Mouse (Mus musculus): Measurements from ENCODE around the gene Hps6. TPM values are rescaled to one million over a fixed set of nuclear protein-coding genes. Genes with fewer than 3 reads are reported as not detected.

The Hps6 gene
- polyA plus RNA-seq (2017; shearing (Covaris generic)), result 12.4 TPM

DNA sequence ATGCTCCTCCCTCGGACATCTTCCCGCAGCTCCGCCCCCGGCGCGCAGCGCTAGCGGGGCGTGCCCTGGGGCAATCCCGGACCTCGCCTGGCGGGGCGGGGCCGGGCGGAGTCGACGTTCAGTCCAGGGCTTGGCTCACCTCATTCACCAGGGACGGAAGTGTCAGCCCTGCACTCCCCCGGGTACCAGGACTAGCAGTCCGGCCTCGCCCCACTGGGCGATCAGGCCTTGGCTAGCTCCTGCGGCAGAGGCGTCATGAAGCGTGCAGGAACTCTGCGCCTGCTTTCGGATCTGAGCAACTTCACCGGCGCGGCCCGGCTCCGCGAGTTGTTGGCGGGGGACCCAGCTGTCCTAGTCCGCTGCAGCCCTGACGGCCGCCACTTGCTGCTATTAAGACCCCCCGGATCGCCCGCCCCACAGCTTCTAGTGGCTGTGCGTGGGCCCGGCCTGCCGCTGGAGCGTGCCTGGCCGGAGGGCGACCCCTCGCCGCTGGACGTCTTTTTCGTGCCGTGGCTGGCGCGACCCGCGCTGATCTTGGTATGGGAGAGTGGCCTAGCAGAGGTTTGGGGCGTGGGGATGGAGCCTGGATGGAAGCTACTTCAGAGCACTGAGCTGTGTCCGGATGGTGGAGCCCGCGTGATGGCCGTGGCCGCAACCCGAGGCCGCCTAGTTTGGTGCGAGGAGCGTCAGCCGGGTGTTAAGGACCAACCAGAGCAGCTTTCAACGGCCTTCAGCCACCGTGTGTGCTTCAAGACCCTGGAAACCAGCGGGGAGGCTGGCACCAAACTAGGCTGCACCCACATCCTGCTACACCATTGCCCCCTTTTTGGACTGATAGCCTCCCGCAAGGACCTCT lies at the start of gene Hps6:
Gene Hps6 (plus strand): TSS at position 138 of the 856 bp plus-strand sequence.

DNA sequence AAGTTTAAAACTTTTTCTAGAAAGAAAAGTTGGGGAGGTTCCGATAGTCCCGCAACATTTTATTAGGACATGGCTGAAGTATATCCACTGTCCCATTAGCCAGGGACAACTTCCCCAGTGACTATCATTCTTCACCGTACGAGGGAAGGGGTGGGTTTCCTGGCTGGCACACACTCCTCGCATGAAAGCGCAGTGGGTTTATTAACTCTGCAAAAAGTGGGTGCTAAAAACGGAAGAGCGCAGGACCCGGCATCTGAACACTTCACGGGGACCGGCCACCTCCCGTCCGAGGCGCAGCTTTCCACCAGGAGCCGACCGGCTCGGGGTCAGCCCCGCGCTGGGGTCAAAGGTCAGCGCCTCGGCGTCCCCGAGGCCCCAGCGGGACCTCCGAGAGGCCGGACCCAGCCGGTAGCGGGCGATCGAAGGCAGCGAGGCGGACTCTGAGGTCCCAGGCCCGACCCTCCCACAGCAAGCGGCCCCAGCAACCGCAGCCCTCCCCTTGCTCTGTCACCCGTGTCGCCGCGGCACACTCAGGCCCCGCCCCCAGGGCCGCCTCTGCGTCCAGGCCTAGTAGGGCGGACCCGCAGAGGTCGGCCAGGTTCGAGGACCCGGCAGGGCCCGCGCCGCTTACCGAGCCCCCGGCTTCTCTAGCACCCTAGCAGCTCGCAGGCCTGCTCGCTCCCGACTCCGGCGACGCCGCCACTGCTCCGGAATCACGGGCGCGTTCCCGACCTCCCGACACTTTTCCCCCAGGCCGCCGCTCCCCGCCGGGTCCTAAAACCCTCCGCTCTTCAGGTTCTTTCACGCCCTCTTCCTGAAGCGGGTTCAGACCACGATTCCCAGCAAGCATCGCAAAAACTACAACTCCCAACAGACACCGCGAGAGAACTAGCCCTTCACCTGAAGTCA lies 5.3 kb upstream of the Hps6 start, which contains the start of gene Armh3:
Gene Armh3 (minus strand): TSS at position 704 of the 909 bp plus-strand sequence.

DNA sequence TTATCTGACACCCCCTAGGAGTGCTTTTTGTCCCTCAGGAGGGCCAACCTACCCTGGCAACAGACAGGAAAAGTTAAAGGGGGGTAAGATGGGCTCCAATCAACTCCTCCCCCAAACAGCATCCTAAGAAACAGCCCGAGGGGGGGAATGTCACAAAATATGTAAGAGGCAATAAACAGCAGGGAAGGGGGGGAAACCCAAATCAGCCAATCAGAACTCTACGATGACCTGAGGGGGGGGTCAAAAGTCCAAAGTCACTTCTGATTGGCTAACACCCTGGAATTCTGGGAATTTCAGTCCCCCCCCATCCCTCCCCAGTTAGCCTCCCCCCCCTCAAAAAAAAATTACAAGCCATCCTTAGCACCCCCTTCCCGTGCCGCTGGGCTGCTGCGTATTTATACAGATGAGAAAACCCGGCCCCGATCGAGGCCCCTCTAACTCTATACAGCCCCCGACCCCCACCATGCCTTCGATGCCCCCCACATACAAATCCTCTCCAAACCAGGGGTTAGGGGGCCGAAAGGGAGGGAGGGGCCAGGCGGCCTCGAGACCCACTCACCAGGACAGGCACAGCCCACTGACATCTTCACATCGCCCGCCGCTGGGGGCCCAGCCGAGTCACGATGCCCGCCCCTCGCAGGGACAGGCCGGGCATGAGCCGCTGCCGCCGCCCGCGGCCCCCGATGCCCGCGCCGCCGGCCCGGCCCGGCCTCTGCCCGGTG lies 41.1 kb downstream of the Hps6 start, which contains the start of gene Pprc1:
Gene Pprc1 (plus strand): TSS at position 616 of the 722 bp plus-strand sequence.

DNA sequence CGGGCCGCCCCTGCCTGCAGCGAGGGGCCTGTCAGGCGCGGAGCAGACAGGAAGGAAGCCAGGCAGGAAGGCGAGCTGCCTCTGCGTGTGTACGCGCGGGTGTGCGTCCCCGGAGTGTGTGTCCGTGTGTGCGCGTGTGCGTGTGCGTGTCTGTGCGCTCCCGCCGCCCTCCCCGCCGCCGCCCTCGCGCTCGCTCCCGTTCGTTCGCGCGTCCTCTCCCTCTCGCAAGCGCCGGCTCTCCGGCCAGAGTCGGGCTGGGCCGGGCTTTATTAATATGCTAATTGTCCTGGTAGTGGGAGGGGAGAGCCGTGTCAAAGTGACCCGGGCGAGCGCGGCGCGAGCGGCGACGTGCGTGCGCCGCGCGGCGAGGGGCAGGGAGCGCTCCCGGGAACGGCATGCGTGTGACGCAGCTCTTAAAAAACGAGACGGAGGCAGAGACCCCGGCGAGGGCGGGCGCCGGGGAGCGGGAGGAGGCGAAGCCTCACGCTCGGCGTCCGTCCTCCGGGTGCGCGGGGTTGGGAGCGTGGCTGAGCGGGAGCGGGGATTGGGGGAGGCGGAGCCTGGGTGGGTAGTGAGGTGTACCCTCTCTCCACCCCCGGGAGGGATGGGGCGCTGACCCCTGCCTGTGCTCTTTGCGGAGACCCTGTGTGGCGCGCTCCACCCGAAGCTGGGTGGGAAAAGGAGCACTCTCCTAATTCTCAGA lies 41.8 kb downstream of the Hps6 start, which contains the start of gene Ldb1:
Gene Ldb1 (minus strand): TSS at position 222 of the 703 bp plus-strand sequence.

Other genes with a start within 250 kb of the Hps6 start
- gene Mgea5, start 219.7 kb upstream of the Hps6 start, polyA plus RNA-seq (2017; shearing (Covaris generic)), result 128 TPM
- gene Kcnip2, start 187.4 kb upstream of the Hps6 start, polyA plus RNA-seq (2017; shearing (Covaris generic)), result 14.0 TPM
- 15.1 TPM for gene Armh3, start 5.0 kb upstream of the Hps6 start, polyA plus RNA-seq (2017; shearing (Covaris generic))
- 51.0 TPM for gene Pprc1, start 41.4 kb downstream of the Hps6 start, polyA plus RNA-seq (2017; shearing (Covaris generic))
- 37.4 TPM for gene Ldb1, start 41.7 kb downstream of the Hps6 start, polyA plus RNA-seq (2017; shearing (Covaris generic))
- gene Nolc1, start 72.4 kb downstream of the Hps6 start, polyA plus RNA-seq (2017; shearing (Covaris generic)), result 98.3 TPM
- gene Elovl3, start 128.4 kb downstream of the Hps6 start, polyA plus RNA-seq (2017; shearing (Covaris generic)), result not detected
- gene Pitx3, start 144.8 kb downstream of the Hps6 start, polyA plus RNA-seq (2017; shearing (Covaris generic)), result not detected
- 83.0 TPM for gene Gbf1, start 149.0 kb downstream of the Hps6 start, polyA plus RNA-seq (2017; shearing (Covaris generic))